Mouse (Mus musculus): Measurements from ENCODE around the gene Hdhd3.

The Hdhd3 gene

DNA sequence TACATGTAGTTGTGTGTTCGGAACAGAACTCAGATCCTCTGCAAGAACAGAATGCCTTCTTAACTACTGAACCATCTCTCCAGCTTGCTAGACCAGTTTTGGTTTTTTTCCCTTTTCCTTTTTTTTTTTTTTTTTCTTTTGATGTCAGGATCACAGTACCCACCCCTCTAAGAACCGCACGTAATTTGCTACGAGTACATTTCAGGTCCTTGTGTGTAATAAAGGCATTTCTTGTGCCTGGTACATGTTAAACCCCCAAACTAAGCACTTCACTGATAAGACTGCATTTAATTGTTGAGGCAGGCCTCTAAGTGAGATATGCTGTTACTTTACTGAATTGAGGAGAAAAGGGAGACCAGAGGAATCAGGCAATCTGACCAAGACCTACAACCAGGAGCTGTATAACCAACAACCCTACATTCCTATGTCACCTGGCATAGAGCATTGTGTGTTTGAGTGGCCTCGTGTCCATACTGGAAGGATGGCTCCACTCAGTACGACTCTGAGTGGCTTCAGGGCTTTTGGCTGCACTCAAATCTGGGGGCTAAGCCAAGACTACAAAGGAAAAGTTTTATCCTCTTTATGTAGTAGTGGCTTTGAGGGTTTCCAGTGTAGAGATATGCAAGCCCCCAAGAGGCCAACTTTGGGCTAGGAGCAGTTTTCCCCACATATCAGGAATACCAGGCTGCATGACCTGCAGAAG is 25.6 kb downstream of the Hdhd3 start:
- no peak for DNase-seq (ENCODE audit: low read depth, low spot score)

DNA sequence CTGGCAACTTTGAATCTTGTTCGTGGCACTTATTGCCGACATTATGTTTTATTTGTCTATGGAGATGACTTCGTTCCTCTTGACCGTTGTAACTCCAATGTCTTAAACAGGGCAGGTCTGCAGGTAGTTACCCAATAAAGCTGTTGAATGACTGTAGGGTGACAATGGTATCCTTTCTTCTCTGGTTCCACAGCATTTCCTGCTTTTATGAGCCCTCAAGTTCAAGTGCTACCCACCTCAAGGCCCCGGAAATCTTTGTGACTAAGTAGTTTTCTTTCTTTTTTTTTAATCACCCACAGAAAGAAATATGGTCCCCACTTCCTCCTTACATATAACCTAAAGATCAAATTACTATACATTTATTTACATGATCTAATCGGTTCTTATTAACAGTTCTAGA is 27.5 kb downstream of the Hdhd3 start:
- DNase-seq (ENCODE audit: low read depth, low spot score), result no peak

DNA sequence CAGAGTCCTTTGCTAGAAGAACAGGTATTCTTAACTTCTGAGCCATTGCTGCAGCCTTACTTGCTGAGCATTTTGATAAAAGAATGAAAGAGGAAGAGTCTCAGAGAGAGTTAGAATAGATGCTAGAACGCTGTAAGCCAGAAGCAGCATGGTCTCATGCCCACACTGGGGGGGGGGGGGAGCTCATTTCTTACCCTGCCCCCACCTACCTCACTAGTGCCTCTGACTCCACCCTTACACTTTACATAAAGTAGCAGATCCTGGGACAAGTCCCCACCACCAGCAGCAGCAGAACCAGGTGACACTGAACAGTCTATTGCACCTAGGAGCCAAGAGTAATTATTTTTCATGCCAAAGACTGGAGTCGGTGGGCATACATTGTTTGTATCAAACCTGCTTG is 28.1 kb downstream of the Hdhd3 start:
- no peak for DNase-seq (ENCODE audit: low read depth, low spot score)

DNA sequence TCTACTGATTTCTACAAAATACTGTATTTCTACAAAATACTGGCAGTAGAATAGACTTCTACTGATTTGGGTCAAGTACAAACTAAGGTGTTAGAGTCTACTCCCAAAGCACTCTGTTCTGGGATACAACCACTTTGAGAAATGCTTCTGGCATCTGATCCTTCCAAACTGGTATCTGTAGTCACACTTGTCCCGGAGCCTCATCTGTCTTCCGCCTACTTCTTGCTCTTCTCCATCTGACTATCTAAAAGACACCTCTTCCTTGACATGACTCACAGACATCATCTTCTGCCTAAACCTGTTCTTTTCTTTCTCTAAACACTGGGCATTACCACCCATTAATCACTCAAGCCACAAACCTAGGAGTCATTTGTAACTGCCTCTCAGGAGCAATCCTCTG is 31.2 kb downstream of the Hdhd3 start:
- DNase-seq (ENCODE audit: low read depth, low spot score), result no peak

DNA sequence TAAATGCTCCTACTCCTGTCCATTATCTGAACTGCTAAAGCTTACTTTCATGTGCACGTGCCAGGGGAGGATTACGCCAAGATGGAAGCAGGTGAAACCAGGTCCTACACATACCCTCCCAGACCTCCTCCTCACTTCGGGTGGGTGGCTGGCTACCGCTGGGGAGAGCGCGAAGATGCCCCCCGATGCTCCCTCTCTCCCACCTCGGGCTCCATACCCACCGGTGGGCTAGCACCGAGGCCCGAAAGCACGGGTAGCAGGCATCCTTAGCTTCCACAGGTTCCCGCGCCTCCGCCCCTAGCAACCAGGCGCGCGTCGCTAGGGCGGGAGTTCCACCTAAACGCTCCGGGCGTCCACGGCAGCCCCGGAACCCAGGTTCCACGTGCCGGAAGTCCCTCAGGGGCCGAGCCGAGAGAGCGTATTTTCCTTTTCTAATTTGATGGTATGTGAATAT is 32.6 kb downstream of the Hdhd3 start, which contains the start of gene Wdr31:
Wdr31 (minus strand) TSS at position 299 of the 454 bp plus-strand sequence.
- peak; percentile 82 for DNase-seq (ENCODE audit: low read depth, low spot score)

DNA sequence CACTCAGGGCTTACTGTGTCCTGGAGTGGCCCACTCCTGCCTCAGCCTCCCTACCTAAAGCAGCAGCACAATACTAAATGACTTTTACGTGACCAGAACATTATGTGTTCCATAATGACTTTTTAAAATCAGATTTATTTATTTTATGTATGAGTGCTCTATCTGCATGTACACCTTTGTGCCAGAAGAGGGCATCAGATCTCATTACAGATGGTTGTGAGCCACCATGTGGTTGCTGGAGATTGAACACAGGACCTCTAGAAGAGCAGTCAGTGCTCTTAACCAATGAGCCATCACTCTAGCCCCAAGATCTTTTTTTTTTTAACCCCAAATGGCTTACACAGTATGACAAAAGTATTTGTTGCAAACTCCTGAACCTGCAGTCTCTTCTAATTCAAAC is 35.1 kb downstream of the Hdhd3 start:
- DNase-seq (ENCODE audit: low read depth, low spot score), result peak; percentile 56

DNA sequence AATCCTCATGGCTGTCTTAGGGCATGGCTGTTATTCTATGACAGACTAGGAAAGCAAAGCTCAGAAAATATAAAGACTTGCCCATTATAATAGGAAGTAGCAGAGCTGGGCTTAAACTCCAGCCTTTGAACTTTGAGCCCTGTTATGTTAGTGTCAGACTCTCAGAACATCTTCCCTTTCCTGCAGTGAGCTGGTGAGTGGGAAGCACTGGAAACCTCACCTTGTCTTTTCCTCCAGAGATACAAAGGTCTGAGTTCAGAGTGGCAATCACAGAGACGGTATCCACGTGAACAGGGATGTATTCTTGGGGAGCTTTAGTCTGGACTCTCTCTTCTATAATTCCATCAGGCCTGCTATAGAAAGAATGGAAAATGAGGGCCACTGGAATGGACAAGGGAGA is 40.1 kb downstream of the Hdhd3 start:
- DNase-seq (ENCODE audit: low read depth, low spot score), result no peak

DNA sequence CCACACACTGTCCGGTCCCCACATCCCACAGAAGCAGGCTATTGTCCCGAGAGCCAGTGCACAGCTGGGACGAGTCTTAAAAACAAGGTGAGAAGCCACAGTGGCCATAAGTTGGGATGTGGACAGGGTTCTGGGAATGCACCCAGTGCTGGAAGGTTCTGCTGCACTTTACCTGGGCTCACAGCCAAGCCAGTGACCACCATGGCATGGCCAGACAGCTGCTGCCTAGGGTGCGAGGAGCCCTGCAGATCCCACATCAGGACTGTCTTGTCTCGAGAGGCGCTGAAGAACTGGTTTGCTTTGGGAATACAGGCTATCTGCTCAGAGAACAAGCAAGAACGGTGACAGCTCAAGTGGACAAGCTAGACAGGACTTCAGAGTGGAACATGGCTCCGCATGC is 42.9 kb downstream of the Hdhd3 start:
- DNase-seq (ENCODE audit: low read depth, low spot score), result no peak

DNA sequence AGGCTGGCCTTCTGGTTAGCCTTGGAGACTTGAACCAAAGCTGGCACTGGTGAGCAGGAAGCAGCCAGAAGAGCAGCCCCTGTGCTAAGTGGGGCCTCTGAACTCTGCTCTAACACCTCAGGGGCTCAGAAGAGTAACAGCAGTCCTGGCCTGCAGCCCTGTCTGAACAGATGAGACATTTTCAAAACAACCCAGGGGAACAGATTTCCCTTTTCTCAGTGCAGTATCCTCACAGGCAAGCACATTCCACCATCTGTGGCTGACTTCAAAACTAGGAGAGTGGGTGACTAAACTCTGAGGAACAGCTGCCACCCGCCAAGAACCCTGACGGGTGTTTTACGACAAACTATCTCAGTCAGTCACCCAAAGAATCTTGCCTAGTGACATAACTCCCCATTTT is 44.2 kb downstream of the Hdhd3 start:
- DNase-seq (ENCODE audit: low read depth, low spot score), result no peak

DNA sequence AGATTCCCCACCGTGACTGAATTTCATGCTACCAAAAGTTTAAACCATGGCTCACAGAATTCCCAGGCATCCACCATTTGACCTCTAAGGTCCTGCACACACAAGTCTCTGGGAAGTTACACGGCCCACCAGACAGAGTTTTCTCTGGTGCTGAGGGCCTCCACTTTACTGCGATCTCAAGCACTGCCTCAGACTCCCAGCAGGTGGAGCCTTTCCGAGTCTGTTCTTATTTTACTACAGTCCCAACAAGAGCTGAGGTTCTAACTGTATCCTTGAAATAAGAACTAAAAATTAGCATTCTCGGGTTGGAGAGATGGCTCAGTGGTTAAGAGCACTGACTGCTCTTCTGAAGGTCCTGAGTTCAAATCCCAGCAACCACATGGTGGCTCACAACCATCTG is 48.3 kb downstream of the Hdhd3 start:
- peak; percentile 50 for DNase-seq (ENCODE audit: low read depth, low spot score)
